Mouse (Mus musculus): ENCODE results near the gene Dock2.

DNA sequence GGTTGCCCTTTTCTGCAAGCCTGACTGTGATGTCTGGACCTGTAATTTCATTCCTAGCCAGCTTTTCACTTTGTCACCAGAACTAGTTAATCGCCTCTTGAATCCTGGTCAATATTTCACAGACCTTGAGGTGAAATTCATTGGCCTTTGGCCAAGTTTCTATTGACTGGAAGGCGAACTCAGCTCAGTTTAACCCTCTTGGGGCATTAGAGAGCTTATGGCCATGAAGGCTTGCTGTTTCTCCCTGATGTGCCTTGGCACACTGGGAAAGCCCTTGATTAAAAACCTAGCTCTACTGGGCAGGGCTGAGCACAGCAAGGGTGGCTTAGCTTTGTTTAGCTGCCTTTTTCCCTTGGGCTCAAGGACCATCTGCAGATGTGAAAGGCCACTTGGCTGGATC lies 313.9 kb downstream of the Dock2 start:
- TF ChIP-seq CTCF (IDR thresholded peaks at IDR 0.05; ENCODE audit: low read depth) (no peak), EP300 (IDR thresholded peaks at IDR 0.05; ENCODE audit: low read depth) (no peak)

Measured in liver, postnatal 0 days (tissue).